Mouse (Mus musculus): ENCODE results near the gene Cebpg. TPM values are rescaled to one million over a fixed set of nuclear protein-coding genes. Genes with fewer than 3 reads are reported as not detected.

Gene Cebpg
- 48.4 and 54.8 TPM in 2 replicates for polyA plus RNA-seq (2015; fragmentation: Nextera tagmentation; extraction: Ambion mirVana)

DNA sequence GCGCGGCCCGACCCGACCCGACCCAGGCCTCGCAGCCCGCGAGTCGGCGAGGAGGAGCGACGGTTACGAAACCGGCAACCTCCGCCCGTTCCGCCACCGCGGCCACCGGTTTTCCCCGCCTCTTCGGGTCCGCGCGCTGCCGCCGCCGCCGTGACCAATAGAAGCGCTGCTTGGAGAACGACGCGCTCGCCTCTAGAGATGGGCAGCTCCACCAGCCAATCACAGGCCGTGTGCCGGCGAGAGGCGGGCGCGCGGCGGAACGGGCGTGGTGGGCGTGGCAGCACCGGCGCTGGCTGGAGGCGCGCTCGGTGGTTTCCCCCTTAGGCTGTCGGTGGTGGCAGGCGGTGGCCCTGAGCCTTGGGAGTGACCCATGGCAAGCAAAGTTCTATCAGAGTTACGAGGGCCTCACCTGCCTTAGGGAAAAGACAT, at the start of gene Cebpg:
Cebpg (minus strand) TSS at position 138 of the 429 bp plus-strand sequence.
- Histone ChIP-seq H3K27me3 (replicated peaks; ENCODE audit: control insufficient read depth, insufficient read depth, low read length) (no peaks in the 10 kb centered on the region), H3K4me2 (ENCODE audit: low read length) (peak within 1 kb of the TSS; percentile 92), H3K9me3 (ENCODE audit: control insufficient read depth, low read length) (no peaks in the 10 kb centered on the region), H3K36me3 (ENCODE audit: control insufficient read depth, insufficient read depth) (no peaks in the 10 kb centered on the region), H3K27ac (ENCODE audit: low read length) (peak within 1 kb of the TSS; percentile 82), H3K9ac (replicated peaks; ENCODE audit: low read depth, low read length) (peak within 1 kb of the TSS; percentile 95), H3K4me3 (replicated peaks; ENCODE audit: low read length) (peak within 1 kb of the TSS; percentile 93), H3K4me1 (replicated peaks; ENCODE audit: control insufficient read depth, insufficient read depth, low read length) (peaks cover 28% of the 10 kb centered on the region)
- peak; percentile 99 for ATAC-seq
- WGBS: under 1% methylated on average over 50 of the region's 53 CpGs

DNA sequence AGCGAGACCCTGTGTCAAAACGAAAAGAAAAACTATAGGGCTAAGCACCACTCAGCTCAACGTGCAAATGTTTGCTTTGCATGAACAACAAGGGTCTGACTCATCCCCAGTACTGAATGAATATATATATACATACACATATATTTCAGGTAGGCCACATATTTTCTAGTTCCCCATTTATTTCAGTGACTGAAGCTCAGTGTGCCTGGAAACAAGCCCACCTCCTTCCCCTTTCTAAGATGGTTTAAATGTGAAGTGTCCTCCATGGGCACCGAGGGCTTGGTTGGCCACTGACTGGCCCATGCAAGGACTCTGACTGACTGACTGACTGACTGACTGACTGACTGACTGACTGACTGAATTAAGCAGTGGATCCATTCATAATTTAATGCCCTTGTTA, 43.2 kb upstream of the Cebpg start:
- Histone ChIP-seq H3K9me3 (ENCODE audit: control insufficient read depth, low read length) (peaks cover 2% of the 10 kb centered on the region; the same call in 1 of the 2 replicates), H3K36me3 (ENCODE audit: control insufficient read depth, insufficient read depth) (no peaks in the 10 kb centered on the region), H3K27me3 (replicated peaks; ENCODE audit: control insufficient read depth, insufficient read depth, low read length) (no peaks in the 10 kb centered on the region), H3K9ac (replicated peaks; ENCODE audit: low read depth, low read length) (no peak overlapping the region), H3K4me1 (replicated peaks; ENCODE audit: control insufficient read depth, insufficient read depth, low read length) (no peaks in the 10 kb centered on the region), H3K4me3 (replicated peaks; ENCODE audit: low read length) (no peak overlapping the region), H3K4me2 (ENCODE audit: low read length) (no peak overlapping the region), H3K27ac (ENCODE audit: low read length) (no peak overlapping the region)
- 94% methylated on average over 4 of the region's 4 CpGs for WGBS
- ATAC-seq: no peak

DNA sequence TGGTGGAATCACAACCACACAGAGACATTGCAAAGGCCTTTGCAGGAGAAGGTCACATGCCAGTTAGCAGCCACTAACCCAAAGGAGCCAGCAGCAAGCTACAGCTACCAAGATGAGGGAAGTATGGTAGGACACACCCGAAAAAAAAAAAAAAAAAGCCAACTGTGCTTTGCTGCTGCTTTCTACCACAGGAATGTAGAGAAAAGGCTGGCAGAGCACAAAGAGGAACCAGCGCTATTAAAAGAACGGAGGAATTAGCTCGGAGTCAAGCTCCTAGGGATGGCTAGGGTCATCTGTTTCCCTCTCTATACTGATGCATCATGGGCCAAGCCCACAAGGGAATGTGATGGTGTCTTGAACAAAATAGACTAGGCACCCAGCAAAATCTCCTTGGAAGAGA, 42.4 kb upstream of the Cebpg start:
- Histone ChIP-seq H3K9ac (replicated peaks; ENCODE audit: low read depth, low read length) (no peak overlapping the region), H3K27me3 (replicated peaks; ENCODE audit: control insufficient read depth, insufficient read depth, low read length) (no peaks in the 10 kb centered on the region), H3K9me3 (ENCODE audit: control insufficient read depth, low read length) (peaks cover 2% of the 10 kb centered on the region; the same call in 1 of the 2 replicates), H3K4me2 (ENCODE audit: low read length) (no peak overlapping the region), H3K27ac (ENCODE audit: low read length) (no peak overlapping the region), H3K36me3 (ENCODE audit: control insufficient read depth, insufficient read depth) (no peaks in the 10 kb centered on the region), H3K4me1 (replicated peaks; ENCODE audit: control insufficient read depth, insufficient read depth, low read length) (no peaks in the 10 kb centered on the region), H3K4me3 (replicated peaks; ENCODE audit: low read length) (no peak overlapping the region)
- no peak for ATAC-seq
- WGBS: 73% methylated on average over 4 of the region's 4 CpGs

DNA sequence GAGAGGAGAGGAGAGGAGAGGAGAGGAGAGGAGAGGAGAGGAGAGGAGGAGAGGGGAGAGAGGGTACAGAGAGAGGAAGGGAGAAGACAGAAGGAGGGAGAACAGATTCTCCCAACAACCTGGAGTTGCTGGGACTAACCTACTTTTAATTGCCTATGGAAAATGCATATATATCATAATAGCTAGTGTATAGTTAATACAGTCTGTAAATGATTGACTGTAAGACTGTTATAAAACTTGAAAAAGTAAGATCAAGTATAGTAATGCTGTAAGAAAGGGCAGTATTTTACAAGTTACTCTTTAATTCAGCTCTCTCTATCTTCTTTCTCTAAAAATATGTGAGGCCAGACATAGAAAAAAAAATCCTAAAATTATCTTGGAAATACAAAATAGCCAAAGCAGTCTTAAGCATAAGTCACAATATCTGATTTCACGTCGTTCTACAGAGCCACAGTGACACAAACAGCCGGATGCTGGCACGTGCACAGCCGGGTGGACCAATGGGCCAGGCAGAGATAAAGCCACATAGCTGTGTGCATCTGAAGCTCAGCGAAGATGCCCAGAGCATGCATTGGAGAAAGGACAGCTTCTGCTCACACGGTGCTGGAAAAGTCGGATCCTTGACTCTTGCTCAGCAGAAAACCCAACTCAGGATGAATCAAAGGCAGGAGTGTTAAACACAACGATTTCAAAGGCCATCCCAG, 38.8 kb upstream of the Cebpg start:
- Histone ChIP-seq H3K9me3 (ENCODE audit: control insufficient read depth, low read length) (no peaks in the 10 kb centered on the region), H3K27ac (ENCODE audit: low read length) (no peak overlapping the region), H3K4me1 (replicated peaks; ENCODE audit: control insufficient read depth, insufficient read depth, low read length) (no peaks in the 10 kb centered on the region), H3K4me3 (replicated peaks; ENCODE audit: low read length) (no peak overlapping the region), H3K36me3 (ENCODE audit: control insufficient read depth, insufficient read depth) (no peaks in the 10 kb centered on the region), H3K27me3 (replicated peaks; ENCODE audit: control insufficient read depth, insufficient read depth, low read length) (no peaks in the 10 kb centered on the region), H3K4me2 (ENCODE audit: low read length) (no peak overlapping the region), H3K9ac (replicated peaks; ENCODE audit: low read depth, low read length) (no peak overlapping the region)
- ATAC-seq: no peak
- 78% methylated on average over 9 of the region's 9 CpGs for WGBS

DNA sequence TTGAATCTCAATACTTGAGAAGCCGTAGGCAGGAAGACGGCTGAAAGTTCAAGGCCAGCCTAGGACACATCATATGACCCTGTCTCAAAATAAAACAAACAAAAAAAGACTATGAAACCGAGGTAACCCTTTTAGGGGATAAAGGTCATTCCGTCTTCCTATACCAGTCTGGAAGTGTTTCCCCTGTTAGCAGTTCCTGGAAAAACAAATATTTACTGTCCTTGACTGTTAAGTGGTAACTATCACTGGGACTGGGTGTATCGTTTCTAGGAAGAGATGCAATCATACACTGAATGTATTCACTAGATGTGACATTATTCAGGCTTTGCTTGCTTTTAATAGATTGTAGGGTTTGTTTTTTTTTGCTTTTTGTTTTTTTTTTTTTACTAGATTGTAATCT, 34.2 kb upstream of the Cebpg start:
- H3K4me1 ChIP-seq (replicated peaks; ENCODE audit: control insufficient read depth, insufficient read depth, low read length): peaks cover 11% of the 10 kb centered on the region
- no peak overlapping the region for H3K4me2 ChIP-seq (ENCODE audit: low read length)
- H3K36me3 ChIP-seq (ENCODE audit: control insufficient read depth, insufficient read depth): no peaks in the 10 kb centered on the region
- H3K27me3 ChIP-seq (replicated peaks; ENCODE audit: control insufficient read depth, insufficient read depth, low read length): no peaks in the 10 kb centered on the region
- no peak overlapping the region for H3K9ac ChIP-seq (replicated peaks; ENCODE audit: low read depth, low read length)
- no peak overlapping the region for H3K27ac ChIP-seq (ENCODE audit: low read length)
- ATAC-seq: no peak
- no peak overlapping the region for H3K4me3 ChIP-seq (replicated peaks; ENCODE audit: low read length)
- 87% methylated on average over 5 of the region's 5 CpGs for WGBS
- H3K9me3 ChIP-seq (ENCODE audit: control insufficient read depth, low read length): no peaks in the 10 kb centered on the region

- H3K36me3 ChIP-seq (ENCODE audit: control insufficient read depth, insufficient read depth): no peaks in the 10 kb centered on the region
- H3K9me3 ChIP-seq (ENCODE audit: control insufficient read depth, low read length): no peaks in the 10 kb centered on the region
- H3K4me3 ChIP-seq (replicated peaks; ENCODE audit: low read length): peak overlapping the region; percentile 33
- 0 out of 2 replicates have a peak overlapping the region, but pooled peaks have one; percentile 10 for H3K9ac ChIP-seq (replicated peaks; ENCODE audit: low read depth, low read length)
- ATAC-seq: peak; percentile 86
- H3K27me3 ChIP-seq (replicated peaks; ENCODE audit: control insufficient read depth, insufficient read depth, low read length): peaks cover 2% of the 10 kb centered on the region; the same call in 1 of the 2 replicates
- WGBS: under 1% methylated on average over 21 of the region's 21 CpGs
- H3K4me2 ChIP-seq (ENCODE audit: low read length): peak overlapping the region; percentile 58
- no peak overlapping the region; the same call in 1 of the 2 replicates for H3K27ac ChIP-seq (ENCODE audit: low read length)
- peaks cover 11% of the 10 kb centered on the region for H3K4me1 ChIP-seq (replicated peaks; ENCODE audit: control insufficient read depth, insufficient read depth, low read length)
Observed at GRCm38 (mm10) chr7:35086271-35086861, 30.0 kb upstream of the Cebpg start.

- Histone ChIP-seq H3K27me3 (replicated peaks; ENCODE audit: control insufficient read depth, insufficient read depth, low read length) (peaks cover 2% of the 10 kb centered on the region; the same call in 1 of the 2 replicates), H3K4me1 (replicated peaks; ENCODE audit: control insufficient read depth, insufficient read depth, low read length) (peaks cover 11% of the 10 kb centered on the region), H3K27ac (ENCODE audit: low read length) (no peak overlapping the region), H3K36me3 (ENCODE audit: control insufficient read depth, insufficient read depth) (no peaks in the 10 kb centered on the region), H3K4me3 (replicated peaks; ENCODE audit: low read length) (no peak overlapping the region), H3K9me3 (ENCODE audit: control insufficient read depth, low read length) (no peaks in the 10 kb centered on the region), H3K9ac (replicated peaks; ENCODE audit: low read depth, low read length) (no peak overlapping the region), H3K4me2 (ENCODE audit: low read length) (no peak overlapping the region)
- ATAC-seq: no peak
- 83% methylated on average over 12 of the region's 12 CpGs for WGBS
Observed at GRCm38 (mm10) chr7:35084565-35085360, 28.4 kb upstream of the Cebpg start.

DNA sequence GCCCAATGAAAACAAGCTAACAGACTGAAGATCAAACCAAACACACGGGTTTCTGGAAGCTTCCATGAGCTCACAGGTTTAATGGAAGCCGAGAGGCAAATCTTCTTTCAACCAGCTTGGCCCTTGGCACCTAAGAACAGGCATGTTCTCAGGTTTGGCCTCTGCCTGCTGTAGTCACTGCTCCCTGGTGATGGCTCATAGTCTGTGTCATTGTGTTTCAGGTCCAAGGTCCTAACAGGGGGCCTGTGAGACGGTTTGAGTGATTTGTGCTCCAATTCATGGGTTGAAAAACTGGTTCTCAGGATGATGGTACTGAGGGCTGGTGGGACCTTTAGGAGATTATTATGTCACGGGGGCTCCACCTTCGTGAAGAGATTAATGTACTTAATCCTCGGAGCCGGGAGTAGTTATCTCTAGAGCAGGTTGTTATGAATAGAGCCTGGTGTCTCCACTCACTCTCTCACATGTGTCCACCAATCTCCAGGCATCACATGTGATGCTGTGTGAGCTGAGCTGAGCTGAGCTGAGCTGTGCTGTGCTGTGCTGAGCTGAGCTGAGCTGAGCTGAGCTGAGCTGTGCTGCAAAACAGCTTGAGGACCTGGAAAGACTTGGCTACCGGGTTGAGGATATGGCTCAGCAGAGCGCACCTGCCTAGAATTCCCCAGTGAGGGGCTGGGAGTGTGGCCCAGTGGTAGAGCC, 25.2 kb upstream of the Cebpg start:
- H3K27ac ChIP-seq (ENCODE audit: low read length): no peak overlapping the region
- peaks cover 2% of the 10 kb centered on the region; the same call in 1 of the 2 replicates for H3K27me3 ChIP-seq (replicated peaks; ENCODE audit: control insufficient read depth, insufficient read depth, low read length)
- no peak overlapping the region for H3K4me3 ChIP-seq (replicated peaks; ENCODE audit: low read length)
- no peak for ATAC-seq
- no peak overlapping the region for H3K4me2 ChIP-seq (ENCODE audit: low read length)
- H3K36me3 ChIP-seq (ENCODE audit: control insufficient read depth, insufficient read depth): no peaks in the 10 kb centered on the region
- H3K9me3 ChIP-seq (ENCODE audit: control insufficient read depth, low read length): no peaks in the 10 kb centered on the region
- no peak overlapping the region for H3K9ac ChIP-seq (replicated peaks; ENCODE audit: low read depth, low read length)
- H3K4me1 ChIP-seq (replicated peaks; ENCODE audit: control insufficient read depth, insufficient read depth, low read length): peaks cover 6% of the 10 kb centered on the region
- WGBS: 76% methylated on average over 9 of the region's 9 CpGs

Data from forebrain, embryonic 16.5 days (tissue).